ENCODE assay signal across 10 mouse cellular contexts in genomic region chr6:128099871-128100270, GRCm38 (mm10). TPM values are rescaled to one million over a fixed set of nuclear protein-coding genes. Genes with fewer than 3 reads are reported as not detected.
DNase-seq lines count a peak whose midpoint lies in the region; ATAC-seq and TF ChIP-seq lines count a peak whose summit lies in the region.
"Had no signal": no experiment of that assay in that cellular context is flagged by ENCODE, and none has a peak within 500 bp of the region (broad histone marks: within the 10 kb centered on the region; RNA-seq: fewer than 3 reads in every experiment).

No protein-coding gene starts in this region.

- TF ChIP-seq POLR2A in bone marrow, adult 2 months (IDR thresholded peaks at IDR 0.05; ENCODE audit: borderline replicate concordance, control insufficient read depth, low read depth, low read length) = no peak

- no peak for TF ChIP-seq EP300 in liver, postnatal 0 days (IDR thresholded peaks at IDR 0.05; ENCODE audit: low read depth)

- TF ChIP-seq CTCF in liver, postnatal 0 days (IDR thresholded peaks at IDR 0.05; ENCODE audit: low read depth) = peak; percentile 49
- TF ChIP-seq CTCF in bone marrow, adult 2 months (IDR thresholded peaks at IDR 0.05; ENCODE audit: control insufficient read depth, insufficient read depth, low read length) = 0 out of 2 replicates have a peak, but pooled peaks have one; percentile 21

- ATAC-seq in forebrain, embryonic 15.5 days (replicated peaks) = no peak
- no peak for ATAC-seq in forebrain, embryonic 13.5 days
- no peak for ATAC-seq in liver, postnatal 0 days
- ATAC-seq in erythroblast, adult 5-6 weeks (replicated peaks; ENCODE audit: low FRiP score, poor library complexity, severe bottlenecking) = no peak

- H3K27me3 ChIP-seq in forebrain, embryonic 15.5 days = no peaks in the 10 kb centered on the region
- no peaks in the 10 kb centered on the region for H3K27me3 ChIP-seq in forebrain, embryonic 13.5 days
- H3K27me3 ChIP-seq in liver, postnatal 0 days (ENCODE audit: insufficient read depth, low read length) = no peaks in the 10 kb centered on the region
- H3K27me3 ChIP-seq in midbrain, embryonic 10.5 days (ENCODE audit: low read depth, poor library complexity, severe bottlenecking) = no peaks in the 10 kb centered on the region

- peaks cover 27% of the 10 kb centered on the region for H3K4me1 ChIP-seq in forebrain, embryonic 15.5 days
- peaks cover 20% of the 10 kb centered on the region for H3K4me1 ChIP-seq in forebrain, embryonic 13.5 days
- H3K4me1 ChIP-seq in liver, postnatal 0 days (ENCODE audit: insufficient read depth) = peaks cover 17% of the 10 kb centered on the region
- no peaks in the 10 kb centered on the region; the same call in 1 of the 2 replicates for H3K4me1 ChIP-seq in bone marrow, adult 2 months (ENCODE audit: control insufficient read depth, insufficient read depth, low read length)
- peaks cover 19% of the 10 kb centered on the region for H3K4me1 ChIP-seq in midbrain, embryonic 10.5 days

- no peaks in the 10 kb centered on the region for H3K36me3 ChIP-seq in forebrain, embryonic 15.5 days
- H3K36me3 ChIP-seq in forebrain, embryonic 13.5 days (ENCODE audit: poor library complexity, severe bottlenecking) = no peaks in the 10 kb centered on the region
- no peaks in the 10 kb centered on the region for H3K36me3 ChIP-seq in liver, postnatal 0 days (replicated peaks; ENCODE audit: insufficient read depth, low read length)
- H3K36me3 ChIP-seq in midbrain, embryonic 10.5 days = no peaks in the 10 kb centered on the region
- H3K36me3 ChIP-seq: forebrain, embryonic 12.5 days had no signal

- H3K9me3 ChIP-seq in forebrain, embryonic 15.5 days = no peaks in the 10 kb centered on the region
- no peaks in the 10 kb centered on the region for H3K9me3 ChIP-seq in forebrain, embryonic 13.5 days (replicated peaks)
- H3K9me3 ChIP-seq in liver, postnatal 0 days (ENCODE audit: low read length) = no peaks in the 10 kb centered on the region
- no peaks in the 10 kb centered on the region for H3K9me3 ChIP-seq in midbrain, embryonic 10.5 days (replicated peaks)
- H3K9me3 ChIP-seq: forebrain, embryonic 12.5 days; megakaryocyte, embryonic 14.5 days had no signal

- 76% methylated on average over 5 of the region's 5 CpGs for WGBS in forebrain, embryonic 15.5 days
- WGBS in forebrain, embryonic 13.5 days = 83% methylated on average over 5 of the region's 5 CpGs
- WGBS in liver, postnatal 0 days (ENCODE audit: insufficient replicate concordance) = 71% methylated on average over 5 of the region's 5 CpGs
- 79% methylated on average over 5 of the region's 5 CpGs for WGBS in bone marrow, adult 2 months
- WGBS in midbrain, embryonic 10.5 days = 79% methylated on average over 5 of the region's 5 CpGs

- no peak for DNase-seq in liver, postnatal 0 days
- DNase-seq in liver = no peak
- peak; percentile 31 for DNase-seq in lung, postnatal 10 days
- DNase-seq in midbrain, embryonic 10.5 days (ENCODE audit: low spot score) = no peak

- H3K9ac ChIP-seq in forebrain, embryonic 15.5 days (replicated peaks) = no peak overlapping the region
- H3K9ac ChIP-seq in forebrain, embryonic 13.5 days = no peak overlapping the region
- no peak overlapping the region for H3K9ac ChIP-seq in liver, postnatal 0 days (replicated peaks)
- H3K9ac ChIP-seq: forebrain, embryonic 12.5 days had no signal

- H3K4me2 ChIP-seq in forebrain, embryonic 15.5 days (replicated peaks) = no peak overlapping the region
- no peak overlapping the region for H3K4me2 ChIP-seq in forebrain, embryonic 13.5 days
- no peak overlapping the region for H3K4me2 ChIP-seq in liver, postnatal 0 days (ENCODE audit: low read depth, low read length)
- H3K4me2 ChIP-seq: forebrain, embryonic 12.5 days had no signal

- no peak overlapping the region for H3K4me3 ChIP-seq in forebrain, embryonic 15.5 days
- no peak overlapping the region for H3K4me3 ChIP-seq in forebrain, embryonic 13.5 days
- H3K4me3 ChIP-seq in liver, postnatal 0 days (ENCODE audit: low read depth, low read length) = no peak overlapping the region
- no peak overlapping the region for H3K4me3 ChIP-seq in bone marrow, adult 2 months (replicated peaks; ENCODE audit: control insufficient read depth, low read depth, low read length)
- H3K4me3 ChIP-seq in midbrain, embryonic 10.5 days = no peak overlapping the region
- H3K4me3 ChIP-seq: forebrain, embryonic 12.5 days; megakaryocyte, embryonic 14.5 days had no signal

- H3K27ac ChIP-seq in forebrain, embryonic 15.5 days (replicated peaks) = peak overlapping the region; percentile 79
- H3K27ac ChIP-seq in forebrain, embryonic 13.5 days = no peak overlapping the region
- no peak overlapping the region for H3K27ac ChIP-seq in liver, postnatal 0 days (ENCODE audit: low read depth)
- no peak overlapping the region for H3K27ac ChIP-seq in bone marrow, adult 2 months (ENCODE audit: control insufficient read depth, insufficient read depth, low read depth, low read length, poor library complexity)
- H3K27ac ChIP-seq in midbrain, embryonic 10.5 days (replicated peaks) = no peak overlapping the region
- H3K27ac ChIP-seq: forebrain, embryonic 12.5 days had no signal

RNA-seq across cellular contexts. Expression of gene Tspan9, which starts 43.5 kb away (rescaled TPM):
- polyA plus RNA-seq in forebrain, embryonic 15.5 days (2015; fragmentation: Nextera tagmentation; extraction: Ambion mirVana) = 45.9 and 47.7 TPM in 2 replicates
- polyA plus RNA-seq in forebrain, embryonic 13.5 days (2015; fragmentation: Nextera tagmentation; extraction: Ambion mirVana) = 20.6 and 30.4 TPM in 2 replicates
- polyA plus RNA-seq in liver, postnatal 0 days (2015; fragmentation: Nextera tagmentation; extraction: Ambion mirVana) = 17.7 and 19.6 TPM in 2 replicates
- polyA plus RNA-seq in bone marrow, adult 2 months (2011; ENCODE audit: insufficient read depth, insufficient read length, low replicate concordance, missing spikeins) = 4.0 and 10.2 TPM in 2 replicates
- total RNA-seq in erythroblast, adult 5-6 weeks (2015; ENCODE audit: low replicate concordance) = 0.63 TPM in 1 of 2 replicates, not detected in the other
- 0.26 and 0.56 TPM in 2 replicates for total RNA-seq in erythroblast, adult 5-6 weeks (2017; ENCODE audit: low replicate concordance)
- 48.0 and 52.6 TPM in 2 replicates for polyA plus RNA-seq in midbrain, embryonic 10.5 days (2016; fragmentation: Nextera tagmentation; extraction: Ambion mirVana)
